Mouse (Mus musculus): ENCODE results near the gene Timm9. TPM values are rescaled to one million over a fixed set of nuclear protein-coding genes. Genes with fewer than 3 reads are reported as not detected.
A peak's percentile ranks its signal among the peaks of the same experiment; 100 is the strongest.
"Not testable (repeated sequence)": the region's sequence is repeated elsewhere in the genome, so short reads cannot be mapped to it uniquely, and the experiment has no call there.

Gene Timm9
- polyA plus RNA-seq, 1 experiment from 2014 or later: 106 TPM

DNA sequence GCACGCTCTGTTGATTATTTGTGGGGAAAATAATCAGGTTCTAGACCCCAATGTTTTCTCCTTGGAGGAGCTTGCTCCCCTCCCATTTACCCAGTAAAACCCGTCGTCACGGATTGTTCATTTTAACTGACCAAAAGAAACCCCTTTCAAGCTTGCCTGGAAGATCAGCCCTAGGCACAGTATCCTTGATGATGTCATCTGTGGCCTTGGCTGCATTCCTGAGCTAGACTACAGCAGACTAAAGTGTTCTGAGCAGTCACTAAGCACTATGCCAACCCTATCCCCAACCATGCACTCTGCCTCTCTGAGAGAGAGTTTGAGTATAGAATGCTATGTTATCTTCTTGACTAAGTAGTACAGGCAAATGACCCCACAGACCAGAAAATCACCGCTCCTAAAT, 20.1 kb downstream of the Timm9 start:
- no peak overlapping the region for H3K4me3 ChIP-seq (replicated peaks; ENCODE audit: low read depth, low read length)
- H3K9ac ChIP-seq (replicated peaks; ENCODE audit: low read length): no peak overlapping the region
- no peak overlapping the region for H3K27ac ChIP-seq (replicated peaks; ENCODE audit: low read depth, low read length)
- 83% methylated on average over 5 of the region's 5 CpGs for WGBS
- no peaks in the 10 kb centered on the region for H3K9me3 ChIP-seq (ENCODE audit: control insufficient read depth, low read length)
- ATAC-seq (ENCODE audit: low FRiP score, low TSS enrichment) (no peak), DNase-seq (no peak)
- H3K36me3 ChIP-seq (ENCODE audit: control insufficient read depth, insufficient read depth, low read length): no peaks in the 10 kb centered on the region
- no peak overlapping the region for H3K4me2 ChIP-seq (ENCODE audit: low read length)
- H3K27me3 ChIP-seq (ENCODE audit: control insufficient read depth, insufficient read depth, low read length): no peaks in the 10 kb centered on the region
- peaks cover 8% of the 10 kb centered on the region; the same call in 1 of the 2 replicates for H3K4me1 ChIP-seq (ENCODE audit: control insufficient read depth, insufficient read depth, low read length)

DNA sequence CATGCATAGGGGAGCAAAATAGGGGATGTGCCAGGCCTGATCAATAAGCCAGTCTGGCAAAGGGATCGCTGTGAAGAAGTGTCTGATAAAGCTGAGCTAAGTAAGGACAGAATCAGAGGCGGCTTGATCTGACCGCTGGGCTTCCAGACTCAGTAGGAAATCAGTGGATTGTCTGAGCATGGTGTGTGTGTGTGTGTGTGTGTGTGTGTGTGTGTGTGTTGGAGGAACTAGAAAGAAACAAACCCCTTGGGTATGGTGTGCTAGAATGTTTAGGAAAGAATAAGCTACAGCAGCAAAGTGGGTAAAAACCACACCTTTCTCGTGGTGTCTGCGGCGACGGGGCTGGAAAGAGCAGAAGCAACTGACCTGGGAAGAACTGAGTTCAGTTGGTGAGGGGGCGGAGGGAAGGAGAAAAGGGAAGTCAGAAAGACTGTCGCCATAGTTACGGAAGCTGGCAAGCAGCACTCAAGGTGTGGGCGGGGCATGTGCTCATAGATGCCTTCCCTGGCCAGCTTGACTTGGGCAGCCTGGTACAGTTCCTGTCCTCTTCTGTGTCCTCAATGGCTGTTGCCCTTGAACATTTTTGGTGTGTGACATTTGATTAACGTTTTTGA, 22.7 kb downstream of the Timm9 start:
- Histone ChIP-seq H3K4me1 (ENCODE audit: control insufficient read depth, insufficient read depth, low read length) (peaks cover 11% of the 10 kb centered on the region; the same call in 1 of the 2 replicates), H3K27me3 (ENCODE audit: control insufficient read depth, insufficient read depth, low read length) (no peaks in the 10 kb centered on the region), H3K9me3 (ENCODE audit: control insufficient read depth, low read length) (no peaks in the 10 kb centered on the region), H3K4me2 (ENCODE audit: low read length) (peak overlapping the region; percentile 25; the same call in 1 of the 2 replicates), H3K9ac (replicated peaks; ENCODE audit: low read length) (no peak overlapping the region), H3K36me3 (ENCODE audit: control insufficient read depth, insufficient read depth, low read length) (no peaks in the 10 kb centered on the region), H3K27ac (replicated peaks; ENCODE audit: low read depth, low read length) (no peak overlapping the region), H3K4me3 (replicated peaks; ENCODE audit: low read depth, low read length) (no peak overlapping the region)
- WGBS: 28% methylated on average over 12 of the region's 12 CpGs
- DNase-seq (peak; percentile 73), ATAC-seq (ENCODE audit: low FRiP score, low TSS enrichment) (no peak)

DNA sequence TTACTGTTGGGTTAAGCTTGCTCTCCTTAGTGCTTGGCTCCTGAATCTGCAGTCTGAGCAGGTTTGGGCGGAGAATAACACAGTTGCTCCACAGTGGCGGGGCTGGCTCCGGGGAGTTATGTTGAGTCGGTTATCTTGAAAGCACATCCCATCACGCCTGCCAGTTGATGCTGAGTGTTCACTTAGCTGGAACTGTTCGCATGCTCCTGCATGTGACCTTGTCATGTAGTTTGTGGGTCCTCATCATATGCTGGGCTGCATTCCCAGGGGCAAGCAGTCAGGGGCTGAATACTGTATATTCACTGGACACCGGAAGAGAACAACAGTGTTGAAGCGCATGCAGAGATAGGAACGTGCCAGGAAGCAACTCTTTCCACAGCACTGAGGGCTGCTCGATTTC, 23.4 kb downstream of the Timm9 start:
- no peaks in the 10 kb centered on the region for H3K27me3 ChIP-seq (ENCODE audit: control insufficient read depth, insufficient read depth, low read length)
- H3K4me3 ChIP-seq (replicated peaks; ENCODE audit: low read depth, low read length): no peak overlapping the region
- no peak overlapping the region for H3K4me2 ChIP-seq (ENCODE audit: low read length)
- DNase-seq: no peak
- peaks cover 11% of the 10 kb centered on the region; the same call in 1 of the 2 replicates for H3K4me1 ChIP-seq (ENCODE audit: control insufficient read depth, insufficient read depth, low read length)
- H3K9me3 ChIP-seq (ENCODE audit: control insufficient read depth, low read length): no peaks in the 10 kb centered on the region
- no peaks in the 10 kb centered on the region for H3K36me3 ChIP-seq (ENCODE audit: control insufficient read depth, insufficient read depth, low read length)
- no peak for ATAC-seq (ENCODE audit: low FRiP score, low TSS enrichment)
- 91% methylated on average over 10 of the region's 10 CpGs for WGBS
- no peak overlapping the region for H3K27ac ChIP-seq (replicated peaks; ENCODE audit: low read depth, low read length)
- H3K9ac ChIP-seq (replicated peaks; ENCODE audit: low read length): no peak overlapping the region

DNA sequence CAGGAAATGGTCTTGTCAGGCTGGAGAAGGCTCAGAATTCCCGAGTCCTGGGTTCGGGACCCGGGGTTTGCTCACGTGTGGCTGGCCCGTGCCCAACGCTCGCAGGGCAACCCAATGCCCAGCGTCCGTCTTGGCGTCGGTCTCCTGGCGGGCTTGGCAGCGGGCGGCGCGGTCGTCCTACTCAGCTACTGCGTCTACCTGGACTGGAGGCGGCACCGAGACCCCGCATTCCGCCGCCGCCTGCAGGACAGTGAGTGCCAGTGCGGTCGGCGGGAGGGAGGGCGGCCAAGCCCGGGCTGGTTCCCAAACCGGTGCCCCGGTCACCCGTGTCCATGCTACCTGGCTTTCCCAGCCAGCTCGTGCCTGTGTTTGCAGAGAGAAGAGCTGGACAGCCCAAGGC, 25.2 kb downstream of the Timm9 start, which contains the start of gene Tomm20l:
TSS of gene Tomm20l (plus strand) at position 98 of the 400 bp plus-strand sequence.
- peaks cover 11% of the 10 kb centered on the region; the same call in 1 of the 2 replicates for H3K4me1 ChIP-seq (ENCODE audit: control insufficient read depth, insufficient read depth, low read length)

DNA sequence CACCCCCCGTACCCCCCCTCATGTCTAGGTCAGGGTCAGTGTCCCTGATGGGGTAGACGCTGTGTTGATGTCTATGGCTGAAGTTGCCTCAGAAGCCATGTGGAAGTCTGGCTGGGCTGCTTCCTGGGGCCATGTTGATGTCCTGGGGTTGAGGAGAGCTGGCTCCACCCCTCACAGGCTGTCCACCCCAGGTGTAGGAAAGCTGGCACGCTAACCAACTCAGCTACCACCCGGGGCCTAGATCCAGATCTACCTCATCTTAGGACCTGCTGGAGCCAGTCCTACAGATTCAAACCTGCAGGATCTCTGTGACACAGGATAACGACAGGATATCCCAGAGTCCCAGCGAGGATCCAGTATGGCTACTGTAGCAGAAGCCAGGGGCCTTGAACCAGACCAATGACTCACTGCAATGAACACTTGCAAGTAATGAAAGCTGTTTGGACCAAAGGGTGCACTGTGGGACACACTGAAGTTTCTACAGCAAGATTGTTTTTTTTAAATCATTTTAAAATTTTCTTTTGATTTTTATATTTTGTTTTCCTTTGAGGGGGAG, 29.2 kb downstream of the Timm9 start:
- Histone ChIP-seq H3K4me2 (ENCODE audit: low read length) (no peak overlapping the region), H3K4me1 (ENCODE audit: control insufficient read depth, insufficient read depth, low read length) (0 out of 2 replicates have a peak, but pooled peaks cover 3% of the 10 kb centered on the region), H3K27me3 (ENCODE audit: control insufficient read depth, insufficient read depth, low read length) (no peaks in the 10 kb centered on the region), H3K36me3 (ENCODE audit: control insufficient read depth, insufficient read depth, low read length) (no peaks in the 10 kb centered on the region), H3K9ac (replicated peaks; ENCODE audit: low read length) (no peak overlapping the region), H3K27ac (replicated peaks; ENCODE audit: low read depth, low read length) (no peak overlapping the region), H3K4me3 (replicated peaks; ENCODE audit: low read depth, low read length) (no peak overlapping the region), H3K9me3 (ENCODE audit: control insufficient read depth, low read length) (no peaks in the 10 kb centered on the region)
- DNase-seq (no peak), ATAC-seq (ENCODE audit: low FRiP score, low TSS enrichment) (no peak)
- WGBS: 87% methylated on average over 6 of the region's 6 CpGs

More for the DNA sequence above, 25.2 kb downstream of the Timm9 start, which contains the start of gene Tomm20l:
- Histone ChIP-seq H3K27ac (replicated peaks; ENCODE audit: low read depth, low read length) (no peak within 1 kb of the TSS), H3K4me3 (replicated peaks; ENCODE audit: low read depth, low read length) (0 out of 2 replicates have a peak within 1 kb of the TSS, but pooled peaks have one; percentile 3), H3K36me3 (ENCODE audit: control insufficient read depth, insufficient read depth, low read length) (no peaks in the 10 kb centered on the region), H3K9me3 (ENCODE audit: control insufficient read depth, low read length) (no peaks in the 10 kb centered on the region), H3K27me3 (ENCODE audit: control insufficient read depth, insufficient read depth, low read length) (no peaks in the 10 kb centered on the region), H3K4me2 (ENCODE audit: low read length) (peak within 1 kb of the TSS; percentile 39), H3K9ac (replicated peaks; ENCODE audit: low read length) (no peak within 1 kb of the TSS)
- ATAC-seq (ENCODE audit: low FRiP score, low TSS enrichment) (no peak), DNase-seq (peak; percentile 25)
- 11% methylated on average over 33 of the region's 33 CpGs for WGBS

DNA sequence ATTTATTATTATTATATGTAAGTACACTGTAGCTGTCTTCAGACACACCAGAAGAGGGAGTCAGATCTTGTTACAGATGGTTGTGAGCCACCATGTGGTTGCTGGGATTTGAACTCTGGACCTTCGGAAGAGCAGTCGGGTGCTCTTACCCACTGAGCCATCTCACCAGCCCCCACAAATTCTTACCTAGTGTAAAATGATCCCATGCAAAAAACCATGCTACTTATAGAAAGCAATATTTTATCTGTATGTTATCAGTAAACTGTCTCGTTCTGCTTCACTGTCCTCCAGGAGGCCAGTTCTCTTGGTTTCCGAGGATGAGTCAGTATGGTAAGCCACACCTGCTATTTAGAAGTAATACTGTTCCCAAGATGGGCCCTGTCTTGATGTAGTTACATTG, 32.2 kb downstream of the Timm9 start:
- H3K27me3 ChIP-seq (ENCODE audit: control insufficient read depth, insufficient read depth, low read length); H3K36me3 ChIP-seq (ENCODE audit: control insufficient read depth, insufficient read depth, low read length); H3K27ac ChIP-seq (replicated peaks; ENCODE audit: low read depth, low read length); DNase-seq; H3K9ac ChIP-seq (replicated peaks; ENCODE audit: low read length); H3K9me3 ChIP-seq (ENCODE audit: control insufficient read depth, low read length); H3K4me1 ChIP-seq (ENCODE audit: control insufficient read depth, insufficient read depth, low read length); H3K4me2 ChIP-seq (ENCODE audit: low read length); H3K4me3 ChIP-seq (replicated peaks; ENCODE audit: low read depth, low read length); ATAC-seq (ENCODE audit: low FRiP score, low TSS enrichment): not testable (repeated sequence)
- 93% methylated on average over 4 of the region's 4 CpGs for WGBS

DNA sequence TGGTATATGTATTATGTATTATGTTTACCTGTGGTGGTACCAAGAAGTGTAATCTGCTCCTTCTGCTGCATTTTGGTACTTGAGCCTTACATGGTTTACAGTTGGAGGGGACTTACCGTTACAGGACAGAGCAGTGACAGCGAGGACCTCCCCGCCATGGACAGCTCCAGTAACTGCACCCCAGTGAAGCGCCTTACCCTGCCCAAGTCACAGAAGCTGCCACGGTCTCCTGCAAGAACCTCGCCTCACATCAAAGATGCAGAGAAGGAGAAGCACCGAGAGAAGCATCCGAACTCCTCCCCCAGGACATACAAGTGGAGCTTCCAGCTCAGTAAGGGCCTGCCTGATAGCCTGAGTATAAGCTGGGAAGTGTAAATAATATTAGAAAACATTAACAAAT, 50.2 kb downstream of the Timm9 start:
- 93% methylated on average over 8 of the region's 8 CpGs for WGBS

More for the DNA sequence above, 50.2 kb downstream of the Timm9 start:
- Histone ChIP-seq H3K36me3 (ENCODE audit: control insufficient read depth, insufficient read depth, low read length) (peaks cover 27% of the 10 kb centered on the region), H3K4me3 (replicated peaks; ENCODE audit: low read depth, low read length) (no peak overlapping the region), H3K9ac (replicated peaks; ENCODE audit: low read length) (no peak overlapping the region), H3K4me2 (ENCODE audit: low read length) (no peak overlapping the region), H3K4me1 (ENCODE audit: control insufficient read depth, insufficient read depth, low read length) (no peaks in the 10 kb centered on the region), H3K27ac (replicated peaks; ENCODE audit: low read depth, low read length) (no peak overlapping the region), H3K27me3 (ENCODE audit: control insufficient read depth, insufficient read depth, low read length) (no peaks in the 10 kb centered on the region), H3K9me3 (ENCODE audit: control insufficient read depth, low read length) (no peaks in the 10 kb centered on the region)
- ATAC-seq (ENCODE audit: low FRiP score, low TSS enrichment) (no peak), DNase-seq (no peak)
